In genomic region chr10:63021702-63022101, GRCm38 (mm10) we compare ENCODE assay signal across 8 mouse cellular contexts. TPM values are rescaled to one million over a fixed set of nuclear protein-coding genes. Genes with fewer than 3 reads are reported as not detected.
DNase-seq lines count a peak whose midpoint lies in the region; ATAC-seq and TF ChIP-seq lines count a peak whose summit lies in the region.

No protein-coding gene starts in this region.

- peak overlapping the region; percentile 95 for H3K4me3 ChIP-seq in lung, embryonic 14.5 days (ENCODE audit: low read depth, low read length)
- peak overlapping the region; percentile 97 for H3K4me3 ChIP-seq in embryonic facial prominence, embryonic 14.5 days (ENCODE audit: low read depth, low read length)
- H3K4me3 ChIP-seq in limb, embryonic 12.5 days (replicated peaks), result peak overlapping the region; percentile 87
- peak overlapping the region; percentile 22 for H3K4me3 ChIP-seq in olfactory bulb, adult 2 months (ENCODE audit: insufficient read depth, low read depth, low read length)

- H3K4me1 ChIP-seq in lung, embryonic 14.5 days (ENCODE audit: insufficient read depth), result peaks cover 16% of the 10 kb centered on the region
- peaks cover 28% of the 10 kb centered on the region for H3K4me1 ChIP-seq in embryonic facial prominence, embryonic 14.5 days (ENCODE audit: control insufficient read depth, insufficient read depth, low read length)
- H3K4me1 ChIP-seq in limb, embryonic 12.5 days (replicated peaks), result peaks cover 42% of the 10 kb centered on the region
- H3K4me1 ChIP-seq in olfactory bulb, adult 2 months (ENCODE audit: control insufficient read depth, insufficient read depth, low read length), result peaks cover 7% of the 10 kb centered on the region; the same call in 1 of the 2 replicates

- peak overlapping the region; percentile 99 for H3K9ac ChIP-seq in lung, embryonic 14.5 days
- H3K9ac ChIP-seq in embryonic facial prominence, embryonic 14.5 days (ENCODE audit: low read depth, low read length), result peak overlapping the region; percentile 100
- H3K9ac ChIP-seq in limb, embryonic 12.5 days (replicated peaks), result peak overlapping the region; percentile 100; the same call in 1 of the 2 replicates

- intact Hi-C loops in left cerebral cortex, postnatal 14 days (cut with DNase I), result loop anchor here (10.0 kb wide), 1 partner anchor 93 kb away; no protein-coding TSS in a partner anchor

- H3K9me3 ChIP-seq in lung, embryonic 14.5 days (ENCODE audit: low read depth, low read length), result no peaks in the 10 kb centered on the region
- no peaks in the 10 kb centered on the region for H3K9me3 ChIP-seq in embryonic facial prominence, embryonic 14.5 days (ENCODE audit: control insufficient read depth, low read length)
- no peaks in the 10 kb centered on the region for H3K9me3 ChIP-seq in limb, embryonic 12.5 days

- H3K36me3 ChIP-seq in lung, embryonic 14.5 days (ENCODE audit: insufficient read depth), result peaks cover 17% of the 10 kb centered on the region
- peaks cover 13% of the 10 kb centered on the region for H3K36me3 ChIP-seq in embryonic facial prominence, embryonic 14.5 days (ENCODE audit: control insufficient read depth, insufficient read depth, low read length)
- peaks cover 15% of the 10 kb centered on the region for H3K36me3 ChIP-seq in limb, embryonic 12.5 days

- no peak for ATAC-seq in lung, embryonic 14.5 days (ENCODE audit: insufficient read depth)
- ATAC-seq in embryonic facial prominence, embryonic 14.5 days (ENCODE audit: low read depth), result no peak
- no peak for ATAC-seq in limb, embryonic 12.5 days (ENCODE audit: insufficient number of reproducible peaks, insufficient read depth, low FRiP score, low TSS enrichment, low read depth)

- TF ChIP-seq CTCF in lung, embryonic 14.5 days (IDR thresholded peaks at IDR 0.05; ENCODE audit: low read depth), result no peak
- TF ChIP-seq CTCF in olfactory bulb, adult 2 months (IDR thresholded peaks at IDR 0.05; ENCODE audit: insufficient read depth, low read depth, low read length), result no peak

- DNase-seq in lung, embryonic 14.5 days, result no peak
- no peak for DNase-seq in lung, postnatal 36 days
- DNase-seq in embryonic facial prominence, embryonic 14.5 days (ENCODE audit: low spot score), result peak; percentile 19
- DNase-seq in gastrocnemius, adult 8-10 months (ENCODE audit: low spot score in 2 of 2), result no peak
- no peak for DNase-seq in gastrocnemius, postnatal 10 days
- DNase-seq in left cerebral cortex, postnatal 14 days (ENCODE audit: low spot score in 2 of 2), result no peak

- peak overlapping the region; percentile 69 for H3K4me2 ChIP-seq in lung, embryonic 14.5 days
- H3K4me2 ChIP-seq in embryonic facial prominence, embryonic 14.5 days (ENCODE audit: low read depth, low read length), result peak overlapping the region; percentile 70
- H3K4me2 ChIP-seq in limb, embryonic 12.5 days, result peak overlapping the region; percentile 67

- TF ChIP-seq POLR2A in olfactory bulb, adult 2 months (IDR thresholded peaks at IDR 0.05; ENCODE audit: insufficient read depth, low read depth, low read length), result no peak

- no peaks in the 10 kb centered on the region for H3K27me3 ChIP-seq in lung, embryonic 14.5 days (ENCODE audit: insufficient read depth, low read length)
- no peaks in the 10 kb centered on the region for H3K27me3 ChIP-seq in embryonic facial prominence, embryonic 14.5 days (replicated peaks; ENCODE audit: control insufficient read depth, insufficient read depth, low read length)
- no peaks in the 10 kb centered on the region for H3K27me3 ChIP-seq in limb, embryonic 12.5 days

- no peak overlapping the region for H3K27ac ChIP-seq in lung, embryonic 14.5 days (ENCODE audit: low read depth)
- no peak overlapping the region for H3K27ac ChIP-seq in embryonic facial prominence, embryonic 14.5 days (replicated peaks; ENCODE audit: low read depth, low read length)
- no peak overlapping the region for H3K27ac ChIP-seq in limb, embryonic 12.5 days
- no peak overlapping the region for H3K27ac ChIP-seq in olfactory bulb, adult 2 months (ENCODE audit: insufficient read depth, low read depth, low read length)

- 27% methylated on average over 4 of the region's 4 CpGs for WGBS in lung, embryonic 14.5 days
- WGBS in embryonic facial prominence, embryonic 14.5 days, result 31% methylated on average over 4 of the region's 4 CpGs
- WGBS in limb, embryonic 12.5 days, result 63% methylated on average over 4 of the region's 4 CpGs
- WGBS in olfactory bulb, adult 2 months, result 11% methylated on average over 4 of the region's 4 CpGs

RNA-seq across cellular contexts. Expression of gene Hnrnph3, which starts 2.3 kb away (rescaled TPM):
- 71.9 and 77.9 TPM in 2 replicates for polyA plus RNA-seq in lung, embryonic 14.5 days (2014; fragmentation: Nextera tagmentation; extraction: Ambion mirVana)
- polyA plus RNA-seq in embryonic facial prominence, embryonic 14.5 days (2014; fragmentation: Nextera tagmentation; extraction: Ambion mirVana), result 51.8 and 56.4 TPM in 2 replicates
- polyA plus RNA-seq in limb, embryonic 12.5 days (2016; fragmentation: Nextera tagmentation; extraction: Ambion mirVana), result 166 and 173 TPM in 2 replicates
- 251 TPM in 1 of 2 replicates, not detected in the other for polyA plus RNA-seq in olfactory bulb, adult 2 months (2012; ENCODE audit: insufficient read depth, insufficient read length, low replicate concordance, missing spikeins)
- 10 to 100 TPM; 14.6 to 19.3 (median 17.8) TPM for total RNA-seq in gastrocnemius, adult 8-10 months (2022)
- total RNA-seq in gastrocnemius, postnatal 10 days (2021), result 10 to 100 TPM; 15.9 to 24.0 TPM
- total RNA-seq in left cerebral cortex, postnatal 14 days (2021), result 10 to 100 TPM; 36.0 to 36.6 TPM

RNA-seq across cellular contexts. Expression of gene Pbld2, which starts 2.4 kb away (rescaled TPM):
- 1.1 and 1.5 TPM in 2 replicates for polyA plus RNA-seq in lung, embryonic 14.5 days (2014; fragmentation: Nextera tagmentation; extraction: Ambion mirVana)
- 1.1 and 1.5 TPM in 2 replicates for polyA plus RNA-seq in embryonic facial prominence, embryonic 14.5 days (2014; fragmentation: Nextera tagmentation; extraction: Ambion mirVana)
- 0.96 and 1.2 TPM in 2 replicates for polyA plus RNA-seq in limb, embryonic 12.5 days (2016; fragmentation: Nextera tagmentation; extraction: Ambion mirVana)
- not detected in 2 replicates for polyA plus RNA-seq in olfactory bulb, adult 2 months (2012; ENCODE audit: insufficient read depth, insufficient read length, low replicate concordance, missing spikeins)
- 1 to 10 TPM; 2.0 to 3.5 (median 2.6) TPM for total RNA-seq in gastrocnemius, adult 8-10 months (2022)
- total RNA-seq in gastrocnemius, postnatal 10 days (2021), result 1 to 10 TPM; 1.2 to 1.6 TPM
- total RNA-seq in left cerebral cortex, postnatal 14 days (2021), result 1 to 10 TPM; 1.4 to 1.8 TPM

RNA-seq across cellular contexts. Expression of gene Pbld1, which starts 38.3 kb away (rescaled TPM):
- 1.4 and 1.6 TPM in 2 replicates for polyA plus RNA-seq in lung, embryonic 14.5 days (2014; fragmentation: Nextera tagmentation; extraction: Ambion mirVana)
- polyA plus RNA-seq in embryonic facial prominence, embryonic 14.5 days (2014; fragmentation: Nextera tagmentation; extraction: Ambion mirVana), result 0.56 and 0.58 TPM in 2 replicates
- polyA plus RNA-seq in limb, embryonic 12.5 days (2016; fragmentation: Nextera tagmentation; extraction: Ambion mirVana), result 1.4 and 1.8 TPM in 2 replicates
- not detected in 2 replicates for polyA plus RNA-seq in olfactory bulb, adult 2 months (2012; ENCODE audit: insufficient read depth, insufficient read length, low replicate concordance, missing spikeins)
- under 1 TPM; 0.36 to 0.99 (median 0.47) TPM for total RNA-seq in gastrocnemius, adult 8-10 months (2022)
- total RNA-seq in gastrocnemius, postnatal 10 days (2021), result under 1 TPM; 0.56 to 0.75 TPM
- under 1 TPM in 1 of 2 experiments, not detected in 1; 0.29 TPM for total RNA-seq in left cerebral cortex, postnatal 14 days (2021)

RNA-seq across cellular contexts. Expression of gene Rufy2, which starts 41.7 kb away (rescaled TPM):
- 16.9 and 18.8 TPM in 2 replicates for polyA plus RNA-seq in lung, embryonic 14.5 days (2014; fragmentation: Nextera tagmentation; extraction: Ambion mirVana)
- polyA plus RNA-seq in embryonic facial prominence, embryonic 14.5 days (2014; fragmentation: Nextera tagmentation; extraction: Ambion mirVana), result 23.5 and 26.3 TPM in 2 replicates
- polyA plus RNA-seq in limb, embryonic 12.5 days (2016; fragmentation: Nextera tagmentation; extraction: Ambion mirVana), result 32.1 and 33.0 TPM in 2 replicates
- not detected in 2 replicates for polyA plus RNA-seq in olfactory bulb, adult 2 months (2012; ENCODE audit: insufficient read depth, insufficient read length, low replicate concordance, missing spikeins)
- total RNA-seq in gastrocnemius, adult 8-10 months (2022), result 1 to 10 TPM; 3.8 to 5.0 (median 4.4) TPM
- 10 to 100 TPM; 12.2 to 12.3 TPM for total RNA-seq in gastrocnemius, postnatal 10 days (2021)
- total RNA-seq in left cerebral cortex, postnatal 14 days (2021), result 10 to 100 TPM; 86.1 to 88.7 TPM

Comparison
In these comparisons a context has a peak if more than half of its experiments do, and no peak if none do; other contexts are left out.
1. H3K4me3 ChIP-seq: peak in every context shown above with its lines; median percentile 97 in embryonic facial prominence, embryonic 14.5 days; 95 in lung, embryonic 14.5 days; 87 in limb, embryonic 12.5 days; 22 in olfactory bulb, adult 2 months.